Mouse (Mus musculus): ENCODE measurements around the gene Arhgap32.
"Not testable (repeated sequence)": the region's sequence is repeated elsewhere in the genome, so short reads cannot be mapped to it uniquely, and the experiment has no call there.

Arhgap32 gene

GRCm38 (mm10) chr9:32137697-32138426 is 21.9 kb downstream of the Arhgap32 start:
- DNase-seq (ENCODE audit: low spot score), result no peak

- no peak for DNase-seq (ENCODE audit: low spot score)
These were observed 22.7 kb downstream of the Arhgap32 start for GRCm38 (mm10) chr9:32138616-32139015.

- DNase-seq (ENCODE audit: low spot score), result no peak
These were observed 23.7 kb downstream of the Arhgap32 start for GRCm38 (mm10) chr9:32139641-32140040.

GRCm38 (mm10) chr9:32142834-32143233 is 26.9 kb downstream of the Arhgap32 start:
- peak; percentile 46 for DNase-seq (ENCODE audit: low spot score)

- no peak for DNase-seq (ENCODE audit: low spot score)
These were observed 27.5 kb downstream of the Arhgap32 start for GRCm38 (mm10) chr9:32143451-32143850.

- DNase-seq (ENCODE audit: low spot score), result no peak
These were observed 30.5 kb downstream of the Arhgap32 start for GRCm38 (mm10) chr9:32146257-32146996.

GRCm38 (mm10) chr9:32149241-32149640 is 33.3 kb downstream of the Arhgap32 start:
- no peak for DNase-seq (ENCODE audit: low spot score)

GRCm38 (mm10) chr9:32149836-32150642 is 34.1 kb downstream of the Arhgap32 start:
- DNase-seq (ENCODE audit: low spot score), result no peak

GRCm38 (mm10) chr9:32154727-32155371 is 38.9 kb downstream of the Arhgap32 start:
- DNase-seq (ENCODE audit: low spot score), result no peak

GRCm38 (mm10) chr9:32156706-32157105 is 40.8 kb downstream of the Arhgap32 start:
- DNase-seq (ENCODE audit: low spot score), result no peak

GRCm38 (mm10) chr9:32157201-32157600 is 41.3 kb downstream of the Arhgap32 start:
- no peak for DNase-seq (ENCODE audit: low spot score)

- DNase-seq (ENCODE audit: low spot score), result peak; percentile 77
These were observed 43.1 kb downstream of the Arhgap32 start for GRCm38 (mm10) chr9:32158837-32159543.

- DNase-seq (ENCODE audit: low spot score), result no peak
These were observed 43.8 kb downstream of the Arhgap32 start for GRCm38 (mm10) chr9:32159724-32160123.

- no peak for DNase-seq (ENCODE audit: low spot score)
These were observed 46.9 kb downstream of the Arhgap32 start for GRCm38 (mm10) chr9:32162792-32163191.

GRCm38 (mm10) chr9:32163820-32164219 is 47.9 kb downstream of the Arhgap32 start:
- DNase-seq (ENCODE audit: low spot score), result not testable (repeated sequence)

- no peak for DNase-seq (ENCODE audit: low spot score)
These were observed 52.7 kb downstream of the Arhgap32 start for GRCm38 (mm10) chr9:32168546-32169137.

- no peak for DNase-seq (ENCODE audit: low spot score)
These were observed 54.8 kb downstream of the Arhgap32 start for GRCm38 (mm10) chr9:32170713-32171112.

GRCm38 (mm10) chr9:32176612-32177011 is 60.7 kb downstream of the Arhgap32 start:
- DNase-seq (ENCODE audit: low spot score), result no peak

GRCm38 (mm10) chr9:32181170-32181569 is 65.2 kb downstream of the Arhgap32 start:
- DNase-seq (ENCODE audit: low spot score), result no peak

GRCm38 (mm10) chr9:32186489-32186888 is 70.6 kb downstream of the Arhgap32 start:
- peak; percentile 18 for DNase-seq (ENCODE audit: low spot score)
